Mouse (Mus musculus): ENCODE results near the gene Eml4. TPM values are rescaled to one million over a fixed set of nuclear protein-coding genes. Genes with fewer than 3 reads are reported as not detected.

Gene Eml4
- polyA plus RNA-seq, 1 experiment from 2014 or later = 40.6 TPM

DNA sequence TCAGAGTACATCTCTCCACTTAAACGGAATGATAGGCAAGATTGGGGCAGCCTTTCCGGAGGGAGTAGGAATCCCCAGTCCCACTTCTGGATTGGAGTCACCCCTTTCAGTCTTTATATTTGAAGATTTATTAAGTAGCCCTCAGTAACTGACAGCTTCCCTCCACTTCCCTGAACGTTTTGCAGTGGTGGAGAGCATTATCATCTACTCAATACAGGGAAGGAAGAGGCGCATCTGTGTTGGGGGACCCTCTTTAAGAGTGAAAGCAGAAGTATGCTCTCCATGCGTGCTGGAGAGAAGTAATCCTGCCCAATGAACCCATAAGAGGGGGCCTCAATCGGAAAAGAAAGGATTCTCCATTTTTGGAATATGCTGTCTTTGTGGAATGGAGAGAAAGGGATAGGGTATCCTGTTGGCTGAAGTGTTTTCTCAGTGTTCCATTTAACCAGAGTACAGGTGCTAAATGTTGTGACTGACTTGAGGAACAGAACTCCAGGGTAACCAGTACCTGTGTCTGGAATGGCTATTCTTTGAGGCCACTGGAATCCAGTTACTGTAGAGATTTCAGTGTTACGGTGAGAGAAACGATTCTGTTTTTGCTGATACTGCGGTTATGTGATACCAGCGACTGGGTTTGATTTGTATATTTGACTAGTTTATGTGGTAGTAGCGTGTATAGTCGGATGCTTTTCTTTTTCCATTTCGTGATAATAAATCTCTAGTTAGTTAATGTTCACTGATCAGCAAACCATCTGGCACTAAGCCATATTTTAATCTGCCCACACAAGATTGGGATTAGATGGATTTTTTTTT is 1.1 kb downstream of the Eml4 start:
- DNase-seq (ENCODE audit: extremely low spot score, low spot score) = peak; percentile 48
- Histone ChIP-seq H3K9me3 (no peaks in the 10 kb centered on the region), H3K36me3 (replicated peaks) (no peaks in the 10 kb centered on the region), H3K4me1 (peaks cover 31% of the 10 kb centered on the region), H3K4me3 (peak overlapping the region; percentile 95), H3K27me3 (ENCODE audit: poor library complexity, severe bottlenecking) (no peaks in the 10 kb centered on the region), H3K27ac (peak overlapping the region; percentile 97)
- 15% methylated on average over 13 of the region's 13 CpGs for WGBS

DNA sequence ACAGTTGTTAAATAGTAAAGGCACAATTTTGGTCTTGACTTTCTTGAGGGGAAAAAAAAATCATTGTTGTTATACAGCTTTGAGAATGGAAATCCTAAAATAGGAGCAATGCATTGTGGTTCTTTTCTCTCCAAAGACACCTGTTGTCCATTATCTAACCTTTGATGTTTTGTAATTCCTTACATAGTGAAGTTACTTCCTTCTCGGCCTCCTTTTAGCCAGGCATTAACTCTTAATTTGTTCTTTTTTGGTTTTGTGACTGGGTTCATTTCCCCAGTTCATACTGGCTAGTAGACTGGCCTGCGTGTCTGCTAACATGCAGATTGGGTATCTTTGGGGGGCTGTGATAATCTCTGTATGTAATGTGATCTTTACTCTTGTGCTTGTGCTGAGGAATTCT is 1.7 kb downstream of the Eml4 start:
- no peaks in the 10 kb centered on the region for H3K36me3 ChIP-seq (replicated peaks)
- no peaks in the 10 kb centered on the region for H3K27me3 ChIP-seq (ENCODE audit: poor library complexity, severe bottlenecking)
- DNase-seq (ENCODE audit: extremely low spot score, low spot score) = no peak
- peaks cover 31% of the 10 kb centered on the region for H3K4me1 ChIP-seq
- H3K27ac ChIP-seq = peak overlapping the region; percentile 51; the same call in 1 of the 2 replicates
- H3K9me3 ChIP-seq = no peaks in the 10 kb centered on the region
- peak overlapping the region; percentile 95 for H3K4me3 ChIP-seq
- 6% methylated on average over 2 of the region's 2 CpGs for WGBS

DNA sequence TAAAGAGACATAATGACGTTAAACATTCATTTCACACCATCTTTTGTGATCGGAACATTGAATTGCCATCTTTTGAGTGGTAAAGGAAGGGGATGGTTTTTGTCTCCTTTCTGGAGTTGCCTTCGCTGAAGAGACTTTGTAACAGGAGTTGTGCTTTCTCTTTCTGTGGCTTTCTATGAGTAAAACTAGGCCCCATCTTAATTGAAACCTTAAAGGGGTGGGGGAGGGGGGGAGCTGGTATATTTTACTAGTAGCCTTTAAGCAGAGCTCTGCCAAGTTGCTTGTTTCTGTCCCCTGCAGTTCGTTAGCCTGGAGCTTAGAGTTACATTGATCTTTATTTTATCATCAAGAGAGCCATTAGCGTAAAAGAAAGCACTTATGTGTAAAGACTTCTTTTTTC is 2.3 kb downstream of the Eml4 start:
- H3K27me3 ChIP-seq (ENCODE audit: poor library complexity, severe bottlenecking) = no peaks in the 10 kb centered on the region
- H3K9me3 ChIP-seq = no peaks in the 10 kb centered on the region
- peaks cover 31% of the 10 kb centered on the region for H3K4me1 ChIP-seq
- H3K36me3 ChIP-seq (replicated peaks) = no peaks in the 10 kb centered on the region
- peak overlapping the region; percentile 95 for H3K4me3 ChIP-seq
- WGBS = 11% methylated on average over 5 of the region's 5 CpGs
- peak overlapping the region; percentile 51; the same call in 1 of the 2 replicates for H3K27ac ChIP-seq
- no peak for DNase-seq (ENCODE audit: extremely low spot score, low spot score)

DNA sequence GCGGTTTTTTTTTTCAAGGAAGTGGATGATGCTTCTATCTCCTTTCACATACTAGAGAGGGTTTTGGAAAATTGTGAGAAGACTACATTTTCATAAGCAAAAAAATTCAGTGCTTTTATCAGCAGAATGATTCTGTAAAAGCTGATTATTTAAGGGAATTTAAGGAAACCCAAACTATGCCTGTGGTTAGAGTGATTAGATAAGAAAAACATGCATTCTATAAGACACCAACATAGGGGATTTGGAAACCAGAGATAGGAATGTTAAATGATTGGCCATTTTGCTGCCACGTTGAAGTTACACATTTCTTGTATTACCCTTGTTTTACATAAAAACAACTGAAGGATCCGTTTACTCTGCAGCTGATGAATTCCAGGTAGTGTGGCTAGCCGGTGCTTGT is 2.7 kb downstream of the Eml4 start:
- Histone ChIP-seq H3K27ac (no peak overlapping the region), H3K9me3 (no peaks in the 10 kb centered on the region), H3K27me3 (ENCODE audit: poor library complexity, severe bottlenecking) (no peaks in the 10 kb centered on the region), H3K4me1 (peaks cover 31% of the 10 kb centered on the region), H3K36me3 (replicated peaks) (no peaks in the 10 kb centered on the region), H3K4me3 (peak overlapping the region; percentile 95)
- WGBS = 56% methylated on average over 4 of the region's 4 CpGs
- DNase-seq (ENCODE audit: extremely low spot score, low spot score) = no peak

DNA sequence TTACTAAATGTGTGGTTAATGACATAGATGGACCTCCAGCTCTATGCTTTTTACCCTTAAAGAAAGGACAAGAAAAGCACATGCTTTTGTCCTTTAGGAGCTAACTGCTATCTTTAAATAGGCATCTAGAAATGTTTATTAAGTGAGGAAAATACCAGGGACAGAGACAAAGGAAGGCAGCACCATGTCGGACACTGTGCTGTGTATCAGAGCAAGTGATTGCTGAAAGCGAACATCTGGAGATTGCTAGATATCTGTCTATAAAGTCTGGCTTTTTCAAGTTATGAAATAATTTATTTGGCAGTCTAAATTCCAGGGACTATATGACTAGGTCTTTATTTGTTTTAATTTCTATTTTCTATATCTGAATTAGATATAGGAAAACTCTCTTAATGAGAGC is 4.8 kb downstream of the Eml4 start:
- Histone ChIP-seq H3K36me3 (replicated peaks) (no peaks in the 10 kb centered on the region), H3K4me1 (peaks cover 25% of the 10 kb centered on the region), H3K9me3 (no peaks in the 10 kb centered on the region), H3K4me3 (no peak overlapping the region), H3K27ac (no peak overlapping the region), H3K27me3 (ENCODE audit: poor library complexity, severe bottlenecking) (no peaks in the 10 kb centered on the region)
- DNase-seq (ENCODE audit: extremely low spot score, low spot score) = no peak
- WGBS = 97% methylated on average over 2 of the region's 2 CpGs

DNA sequence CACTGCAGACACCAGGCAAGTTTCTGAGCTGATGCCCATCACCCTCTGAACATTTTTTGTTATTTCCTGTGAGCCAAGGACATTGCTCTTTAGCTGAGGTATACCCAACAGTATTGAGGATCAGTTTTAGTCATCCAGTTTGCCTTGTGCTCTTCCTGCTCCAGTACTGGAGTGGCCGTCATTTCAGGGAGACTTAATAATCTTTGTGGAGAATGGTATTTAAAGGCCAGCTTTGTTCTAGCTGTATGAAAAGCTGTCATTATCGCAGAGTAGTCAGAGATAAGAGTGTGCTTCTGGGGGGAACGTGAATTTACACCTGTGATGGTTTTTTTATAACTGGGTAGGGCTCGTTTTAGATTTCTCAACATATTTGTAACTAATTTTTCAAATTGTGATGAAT is 9.2 kb downstream of the Eml4 start:
- WGBS = 87% methylated on average over 4 of the region's 4 CpGs
- Histone ChIP-seq H3K27ac (no peak overlapping the region), H3K4me3 (no peak overlapping the region), H3K9me3 (no peaks in the 10 kb centered on the region), H3K36me3 (replicated peaks) (no peaks in the 10 kb centered on the region), H3K4me1 (0 out of 2 replicates have a peak, but pooled peaks cover 9% of the 10 kb centered on the region), H3K27me3 (ENCODE audit: poor library complexity, severe bottlenecking) (no peaks in the 10 kb centered on the region)
- DNase-seq (ENCODE audit: extremely low spot score, low spot score) = no peak

DNA sequence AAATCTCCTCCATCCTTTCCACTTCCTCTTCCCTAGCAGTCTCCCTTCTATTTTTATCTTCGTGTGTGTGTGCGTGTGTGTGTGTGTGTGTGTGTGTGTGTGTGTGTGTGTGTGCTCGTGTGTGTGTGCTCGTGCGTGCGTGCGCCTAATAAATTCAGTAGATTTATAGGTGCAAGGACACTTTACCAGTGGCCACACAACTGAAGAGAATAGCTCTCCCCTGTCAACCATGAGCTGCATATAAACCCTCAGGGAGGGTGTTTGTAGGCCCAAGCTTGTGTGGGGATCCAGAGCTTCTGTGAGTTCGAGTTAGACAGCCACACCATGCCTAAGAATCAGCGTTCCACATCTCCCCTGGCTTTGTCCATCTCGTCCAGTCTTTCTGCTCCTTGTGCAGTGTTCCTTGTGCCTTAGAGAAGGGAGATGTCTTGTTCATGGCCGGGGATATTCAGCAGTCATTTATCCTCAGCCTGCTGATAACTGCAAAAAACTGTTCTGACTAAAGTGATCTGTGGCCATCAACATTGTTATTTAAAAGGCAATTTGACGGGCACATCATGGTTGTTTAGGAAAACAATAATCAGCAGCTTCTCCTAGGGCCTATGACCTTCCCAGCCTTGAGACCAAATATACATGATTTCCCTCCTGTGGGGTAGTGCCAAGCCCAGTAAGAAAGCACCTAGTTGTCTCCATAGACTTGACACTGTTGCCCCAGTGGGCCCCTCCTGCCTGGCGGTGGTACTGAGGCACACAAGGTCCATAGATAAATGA is 10.2 kb downstream of the Eml4 start:
- Histone ChIP-seq H3K4me3 (no peak overlapping the region), H3K9me3 (no peaks in the 10 kb centered on the region), H3K4me1 (peaks cover 15% of the 10 kb centered on the region), H3K27me3 (ENCODE audit: poor library complexity, severe bottlenecking) (no peaks in the 10 kb centered on the region), H3K36me3 (replicated peaks) (no peaks in the 10 kb centered on the region), H3K27ac (no peak overlapping the region)
- 88% methylated on average over 13 of the region's 13 CpGs for WGBS
- DNase-seq (ENCODE audit: extremely low spot score, low spot score) = no peak

DNA sequence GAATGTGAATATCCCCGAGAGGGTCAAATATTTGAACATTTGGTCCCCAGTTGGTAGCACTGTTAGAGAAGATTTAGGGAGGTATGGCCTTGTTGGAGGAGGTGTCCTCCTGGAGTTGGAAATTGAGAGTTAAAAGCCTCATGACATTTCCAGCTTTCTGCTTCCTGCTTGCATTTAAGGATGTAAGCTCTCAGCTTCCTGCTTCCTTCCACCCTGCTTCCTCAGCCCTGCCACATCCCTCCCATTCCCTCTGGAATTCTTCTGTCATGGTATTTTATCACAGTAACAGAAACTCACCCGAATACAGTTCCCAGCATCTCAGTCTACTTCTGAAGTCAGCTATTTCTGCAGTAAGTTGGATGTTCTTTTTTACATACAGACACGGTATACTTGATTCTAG is 12.3 kb downstream of the Eml4 start:
- 89% methylated on average over 3 of the region's 3 CpGs for WGBS
- no peaks in the 10 kb centered on the region for H3K27me3 ChIP-seq (ENCODE audit: poor library complexity, severe bottlenecking)
- H3K27ac ChIP-seq = no peak overlapping the region
- peaks cover 19% of the 10 kb centered on the region for H3K4me1 ChIP-seq
- H3K9me3 ChIP-seq = no peaks in the 10 kb centered on the region
- no peak for DNase-seq (ENCODE audit: extremely low spot score, low spot score)
- H3K36me3 ChIP-seq (replicated peaks) = no peaks in the 10 kb centered on the region
- no peak overlapping the region for H3K4me3 ChIP-seq

DNA sequence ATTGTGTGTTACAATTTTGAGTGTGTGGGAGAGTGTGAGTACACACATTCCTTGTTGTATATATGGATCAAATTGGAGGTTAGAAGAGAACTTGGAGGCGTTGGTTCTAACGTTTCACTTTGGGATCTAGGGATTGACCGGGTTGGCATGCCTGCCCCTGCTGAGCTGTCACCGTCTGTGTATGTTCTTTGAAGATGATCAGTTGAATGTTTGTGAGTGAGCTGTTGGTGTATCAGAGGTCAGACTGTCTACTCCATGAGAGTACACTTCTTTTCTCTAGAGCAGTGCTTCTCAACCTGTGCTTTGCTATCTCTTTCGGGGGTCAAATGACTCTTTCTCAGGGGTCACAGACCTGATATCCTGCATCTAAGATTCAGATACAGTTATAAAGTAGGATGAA is 13.6 kb downstream of the Eml4 start:
- H3K27me3 ChIP-seq (ENCODE audit: poor library complexity, severe bottlenecking) = no peaks in the 10 kb centered on the region
- H3K27ac ChIP-seq = no peak overlapping the region
- H3K36me3 ChIP-seq (replicated peaks) = no peaks in the 10 kb centered on the region
- 84% methylated on average over 5 of the region's 5 CpGs for WGBS
- peaks cover 19% of the 10 kb centered on the region for H3K4me1 ChIP-seq
- no peaks in the 10 kb centered on the region for H3K9me3 ChIP-seq
- DNase-seq (ENCODE audit: extremely low spot score, low spot score) = no peak
- H3K4me3 ChIP-seq = no peak overlapping the region

DNA sequence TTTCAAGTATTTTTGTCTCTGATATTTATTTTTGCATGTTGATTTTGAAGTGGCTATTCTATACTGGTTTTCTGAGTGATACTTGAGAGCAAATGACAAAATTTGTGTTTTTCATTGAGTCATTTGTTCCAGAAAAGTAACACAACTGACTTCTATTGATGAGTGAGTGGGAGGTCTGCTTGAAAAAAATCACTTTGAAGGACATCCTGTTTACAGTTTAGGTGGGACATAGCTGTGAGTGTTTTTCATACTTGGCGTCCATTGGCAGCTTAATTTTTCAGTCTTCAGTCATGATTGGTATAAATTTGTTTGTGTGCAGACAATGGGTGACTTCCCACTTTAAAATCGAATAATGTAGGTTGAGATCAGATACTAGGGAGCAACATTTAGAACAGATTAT is 14.4 kb downstream of the Eml4 start:
- H3K4me3 ChIP-seq = no peak overlapping the region
- no peaks in the 10 kb centered on the region for H3K36me3 ChIP-seq (replicated peaks)
- DNase-seq (ENCODE audit: extremely low spot score, low spot score) = no peak
- 89% methylated on average over 2 of the region's 2 CpGs for WGBS
- H3K9me3 ChIP-seq = no peaks in the 10 kb centered on the region
- peaks cover 25% of the 10 kb centered on the region for H3K4me1 ChIP-seq
- H3K27me3 ChIP-seq (ENCODE audit: poor library complexity, severe bottlenecking) = no peaks in the 10 kb centered on the region
- H3K27ac ChIP-seq = no peak overlapping the region

DNA sequence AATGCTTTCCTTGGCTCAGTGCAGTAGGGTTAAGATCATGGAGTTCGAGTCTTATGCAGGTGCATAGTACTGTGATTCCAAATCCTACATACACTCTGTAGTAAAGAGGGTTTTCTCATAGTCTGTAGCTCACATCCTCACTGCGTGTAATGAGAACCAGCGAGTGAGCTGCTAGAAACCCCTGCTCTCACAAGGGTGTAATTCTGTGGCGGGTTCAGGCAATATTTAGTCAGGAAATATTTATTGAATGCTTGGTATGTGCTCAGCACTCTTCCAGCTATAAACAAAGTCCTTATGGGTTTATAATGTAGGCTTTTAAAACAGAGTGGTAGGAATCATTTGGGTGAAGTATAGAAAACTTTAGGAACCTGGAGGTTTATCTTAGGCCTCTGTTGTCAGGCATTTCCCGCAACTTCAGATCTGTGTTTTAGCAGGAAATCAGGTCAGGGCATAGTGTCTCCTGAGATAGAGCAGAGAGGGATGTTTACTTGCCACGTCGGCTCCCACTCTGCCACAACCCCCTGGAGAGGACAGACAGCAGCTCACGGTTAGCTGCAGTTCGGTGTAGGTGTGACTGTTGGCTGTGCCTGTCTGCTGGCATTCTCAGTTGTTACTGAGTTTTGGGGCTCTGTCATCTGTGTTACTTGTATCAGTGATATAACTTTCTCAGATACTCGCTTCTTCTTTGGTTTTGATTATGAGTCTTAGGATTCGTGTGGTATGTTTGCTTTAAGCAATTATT is 15.1 kb downstream of the Eml4 start:
- Histone ChIP-seq H3K4me3 (no peak overlapping the region), H3K4me1 (peaks cover 31% of the 10 kb centered on the region), H3K36me3 (replicated peaks) (no peaks in the 10 kb centered on the region), H3K27me3 (ENCODE audit: poor library complexity, severe bottlenecking) (no peaks in the 10 kb centered on the region), H3K9me3 (no peaks in the 10 kb centered on the region), H3K27ac (no peak overlapping the region)
- 68% methylated on average over 11 of the region's 11 CpGs for WGBS
- DNase-seq (ENCODE audit: extremely low spot score, low spot score) = no peak

DNA sequence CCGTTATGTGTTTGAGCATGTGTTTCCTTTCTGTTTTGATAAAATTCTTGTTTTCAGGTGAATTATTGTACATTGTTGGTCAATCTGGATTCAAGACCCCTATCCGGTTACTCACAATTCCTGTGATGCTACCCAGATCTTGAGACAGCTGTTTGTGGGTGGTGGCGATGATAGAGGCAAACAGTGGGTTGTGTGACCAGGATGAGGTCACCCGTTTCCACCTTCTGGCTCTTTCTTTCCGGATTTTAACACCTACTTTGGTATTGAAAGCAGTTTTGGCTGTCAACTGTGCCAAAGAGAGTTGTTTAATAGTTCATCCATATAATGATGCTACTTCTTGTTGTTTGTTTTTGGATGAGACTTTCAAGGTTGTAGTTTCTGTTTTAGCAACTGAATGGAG is 16.7 kb downstream of the Eml4 start:
- Histone ChIP-seq H3K9me3 (no peaks in the 10 kb centered on the region), H3K4me3 (no peak overlapping the region), H3K27me3 (ENCODE audit: poor library complexity, severe bottlenecking) (no peaks in the 10 kb centered on the region), H3K36me3 (replicated peaks) (peaks cover 4% of the 10 kb centered on the region; the same call in 1 of the 2 replicates), H3K4me1 (peaks cover 27% of the 10 kb centered on the region), H3K27ac (no peak overlapping the region)
- 94% methylated on average over 5 of the region's 5 CpGs for WGBS
- DNase-seq (ENCODE audit: extremely low spot score, low spot score) = no peak

DNA sequence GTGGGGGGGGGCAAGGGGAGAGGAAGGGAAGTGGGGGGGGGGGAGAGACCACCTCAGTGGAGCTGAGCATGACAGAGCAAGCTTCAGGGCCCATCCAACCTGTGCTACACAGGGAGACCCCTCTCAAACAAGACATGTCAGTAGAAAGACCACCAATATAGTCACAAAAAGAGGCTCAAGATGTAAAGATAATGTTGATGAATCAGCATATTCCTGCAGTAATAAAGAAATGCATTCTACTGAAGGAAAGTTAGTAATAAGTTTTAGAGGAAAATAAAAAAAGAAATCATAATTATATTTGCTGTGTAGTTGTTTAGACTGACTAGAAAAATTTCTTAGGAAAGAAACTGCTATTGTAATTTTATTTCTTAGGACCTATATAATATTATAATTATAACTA is 23.4 kb downstream of the Eml4 start:
- H3K4me3 ChIP-seq = no peak overlapping the region
- H3K27ac ChIP-seq = no peak overlapping the region
- peaks cover 8% of the 10 kb centered on the region; the same call in 1 of the 2 replicates for H3K36me3 ChIP-seq (replicated peaks)
- DNase-seq (ENCODE audit: extremely low spot score, low spot score) = no peak
- no peaks in the 10 kb centered on the region for H3K9me3 ChIP-seq
- H3K27me3 ChIP-seq (ENCODE audit: poor library complexity, severe bottlenecking) = no peaks in the 10 kb centered on the region
- peaks cover 31% of the 10 kb centered on the region for H3K4me1 ChIP-seq
